Mouse (Mus musculus) adrenal gland, adult 18-20 months (tissue): Measurements from ENCODE around the gene Gpr18. TPM values are rescaled to one million over a fixed set of nuclear protein-coding genes. Genes with fewer than 3 reads are reported as not detected.
"Not testable (repeated sequence)": the region's sequence is repeated elsewhere in the genome, so short reads cannot be mapped to it uniquely, and the experiment has no call there.

Experiments used
- DNase-seq, 2 experiments: peaks; one replicate each; pipeline ENCODE4 v3.0.0; 2021 to 2022; ENCODE audit warnings: low spot score in 2 of 2
- total RNA-seq, 2 experiments: library from RNA; stranded (reverse); gene quantifications; 1 replicate in 1 of 2; 2 replicates in 1 of 2; pipeline ENCODE4 v1.2.3; 2021

Gene Gpr18
- total RNA-seq, 2 experiments from 2014 or later, result 0.20 to 0.45 TPM

DNA sequence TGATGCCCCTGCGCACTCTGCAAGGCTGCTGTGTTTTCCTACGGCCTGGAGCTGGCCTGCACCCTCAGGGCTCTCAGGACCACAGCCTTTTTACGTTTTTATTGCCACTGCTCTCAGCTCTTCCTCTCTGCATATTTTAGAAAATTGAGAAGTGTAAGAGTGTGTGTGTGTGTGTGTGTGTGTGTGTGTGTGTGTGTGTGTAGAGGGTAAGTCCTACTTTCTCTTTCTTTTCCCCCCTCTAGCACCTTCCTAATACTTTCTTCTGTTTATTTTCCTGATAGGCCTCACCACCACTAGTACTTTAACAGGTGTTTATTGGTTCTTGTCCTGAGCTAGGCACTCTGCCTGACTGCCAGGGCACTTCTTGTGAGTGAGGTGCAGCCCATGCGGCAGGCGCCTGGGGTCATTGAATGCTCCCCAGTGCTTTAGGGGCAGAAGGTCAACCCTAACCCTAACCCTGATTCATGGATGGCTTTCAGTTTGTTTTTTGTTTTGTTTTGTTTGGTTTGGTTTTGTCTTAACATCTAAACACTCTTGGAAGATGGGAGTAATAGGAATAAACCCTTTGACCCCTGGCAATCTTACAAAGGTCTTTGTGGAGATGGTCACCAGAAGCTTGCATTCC is 21.0 kb downstream of the Gpr18 start:
- no peak for DNase-seq

- no peak for DNase-seq
Observed at GRCm38 (mm10) chr14:121893747-121894146, 21.8 kb downstream of the Gpr18 start.

- DNase-seq, result no peak
Observed at GRCm38 (mm10) chr14:121884150-121884797, 31.3 kb downstream of the Gpr18 start.

DNA sequence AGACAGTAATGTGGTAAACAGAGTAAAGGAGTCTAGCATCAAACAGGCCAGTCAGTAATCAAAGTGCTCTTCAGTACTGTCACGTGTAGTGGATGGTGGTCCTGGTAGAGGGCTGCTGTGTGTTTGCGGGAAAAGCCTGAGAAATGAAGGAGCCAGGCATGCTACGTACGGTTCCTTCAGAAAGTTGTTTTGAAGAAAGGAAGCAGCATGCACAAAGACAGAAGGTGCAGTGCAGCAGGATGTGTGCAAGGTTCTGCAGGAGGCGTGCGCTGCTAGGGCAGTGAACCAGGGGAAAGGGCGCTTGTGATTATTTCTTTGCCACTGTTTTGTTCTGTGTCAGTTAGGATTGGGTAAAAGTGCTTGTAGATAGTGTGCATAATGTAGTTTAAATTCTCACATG is 34.4 kb downstream of the Gpr18 start:
- no peak for DNase-seq

GRCm38 (mm10) chr14:121879266-121879840 is 36.2 kb downstream of the Gpr18 start:
- DNase-seq, result no peak

GRCm38 (mm10) chr14:121878859-121879206 is 36.7 kb downstream of the Gpr18 start:
- no peak for DNase-seq

GRCm38 (mm10) chr14:121878176-121878858 is 37.3 kb downstream of the Gpr18 start, which contains the start of gene Ubac2:
Ubac2 (plus strand) TSS chr14:121878620.
- peak; percentile 98 to 99 for DNase-seq

DNA sequence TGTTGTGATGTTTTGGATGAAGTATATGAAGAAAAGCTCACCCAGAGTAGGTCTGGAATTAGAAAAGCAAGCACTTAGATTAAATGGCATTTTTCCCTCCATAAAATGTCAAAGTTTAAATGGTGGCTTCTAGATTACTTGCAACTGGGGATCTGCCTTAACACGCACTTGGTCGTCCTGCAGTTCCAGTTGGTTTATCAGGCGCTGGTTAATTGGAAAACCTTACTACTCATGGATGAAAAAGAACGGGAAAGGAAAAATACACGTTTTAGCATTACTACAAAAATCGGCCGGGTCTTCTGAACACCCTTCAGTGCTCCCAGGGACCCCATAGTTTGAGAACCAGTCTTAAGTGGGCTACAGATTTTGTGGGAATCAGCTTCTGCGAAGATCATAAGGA is 37.9 kb downstream of the Gpr18 start:
- no peak for DNase-seq

GRCm38 (mm10) chr14:121876860-121877259 is 38.7 kb downstream of the Gpr18 start:
- DNase-seq, result no peak

- DNase-seq, result not testable (repeated sequence)
Observed at GRCm38 (mm10) chr14:121876190-121876589, 39.4 kb downstream of the Gpr18 start.

- no peak for DNase-seq
Observed at GRCm38 (mm10) chr14:121873646-121874045, 41.9 kb downstream of the Gpr18 start.

GRCm38 (mm10) chr14:121873172-121873571 is 42.4 kb downstream of the Gpr18 start:
- no peak for DNase-seq

- no peak for DNase-seq
Observed at GRCm38 (mm10) chr14:121872760-121873159, 42.8 kb downstream of the Gpr18 start.

DNA sequence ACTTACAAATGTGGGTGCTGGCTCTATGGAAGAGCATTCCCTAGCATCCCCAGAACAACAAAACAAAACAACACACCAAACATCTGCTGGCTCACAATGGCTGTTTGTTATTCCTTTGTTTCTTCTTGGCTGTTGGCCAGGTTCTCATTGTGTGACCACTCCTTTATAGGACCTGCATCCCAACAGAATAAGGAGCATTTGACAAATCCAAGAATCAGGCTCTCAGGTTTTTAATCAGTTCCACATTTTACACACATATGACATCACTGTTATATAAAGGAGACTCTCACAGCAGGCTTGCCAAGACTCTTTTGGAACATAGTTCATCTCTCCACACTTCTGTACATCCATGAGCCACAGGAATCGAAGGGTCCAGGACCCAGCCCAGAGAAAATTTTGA is 46.5 kb downstream of the Gpr18 start:
- no peak for DNase-seq

DNA sequence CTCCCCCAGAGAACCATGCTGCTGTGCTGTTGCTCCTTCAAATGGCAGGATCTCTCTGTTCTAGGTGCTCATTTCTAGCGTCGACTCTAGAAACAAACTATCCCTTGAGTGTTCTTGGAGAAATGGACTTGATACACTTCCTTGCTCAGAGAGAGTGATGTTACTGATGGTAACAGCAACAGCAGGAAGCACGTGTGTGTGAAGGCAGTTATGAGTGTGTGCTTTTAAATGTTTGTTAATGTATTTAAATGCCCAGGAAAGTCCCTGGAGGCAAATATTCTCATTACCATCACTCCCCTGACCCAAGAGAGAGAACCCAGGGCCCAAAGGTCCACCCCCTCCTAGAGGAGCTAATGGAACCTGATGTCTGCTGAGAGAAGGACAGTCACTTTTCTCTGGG is 49.0 kb downstream of the Gpr18 start:
- DNase-seq, result no peak

DNA sequence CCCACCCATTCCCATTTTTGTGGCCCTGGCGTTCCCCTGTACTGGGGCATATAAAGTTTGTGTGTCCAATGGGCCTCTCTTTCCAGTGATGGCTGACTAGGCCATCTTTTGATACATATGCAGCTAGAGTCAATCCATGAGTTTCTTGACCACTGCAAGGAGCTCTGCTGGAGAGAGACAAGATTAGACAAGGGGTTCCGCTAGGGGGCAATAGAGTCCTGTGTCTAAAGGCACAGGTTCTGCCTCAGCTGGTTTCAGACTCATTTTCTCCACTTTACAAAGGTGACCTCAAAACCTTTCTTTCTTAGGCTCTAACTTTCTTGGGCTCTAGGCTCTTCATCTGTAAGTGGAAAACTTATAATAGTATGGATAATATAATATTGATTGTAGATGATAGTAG is 50.4 kb downstream of the Gpr18 start:
- DNase-seq, result peak; percentile 60 to 66

Other genes with a start within 250 kb of the Gpr18 start
- 10 to 100 TPM; 19.7 to 24.3 TPM for gene Dock9, start 117.9 kb downstream of the Gpr18 start, total RNA-seq
- 10 to 100 TPM; 32.8 to 35.1 TPM for gene Ubac2, start 37.2 kb downstream of the Gpr18 start, total RNA-seq
- gene Gpr183, start 49.4 kb upstream of the Gpr18 start, total RNA-seq, result under 1 TPM; 0.67 to 0.93 TPM
- gene Timm8a2, start 118.9 kb upstream of the Gpr18 start, total RNA-seq, result not detected
- gene Tm9sf2, start 191.3 kb upstream of the Gpr18 start, total RNA-seq, result 100 to 1,000 TPM; 128 to 183 TPM